Mouse (Mus musculus) right cerebral cortex, postnatal 10 days (tissue): ENCODE results near the gene Duox1.
A peak's percentile ranks its signal among the peaks of the same experiment; 100 is the strongest.

Experiments used
- DNase-seq, 2 experiments: peaks; one replicate each; pipeline ENCODE4 v3.0.0; 2021; ENCODE audit warnings: low spot score in 2 of 2

The Duox1 gene

GRCm38 (mm10) chr2:122354191-122354929 lies 38.9 kb downstream of the Duox1 start:
- peak in 1 of 2 experiments; percentile 32 for DNase-seq

- DNase-seq: no peak
Measured at GRCm38 (mm10) chr2:122355389-122355788, 39.9 kb downstream of the Duox1 start.

- DNase-seq: no peak
Measured at GRCm38 (mm10) chr2:122356187-122356586, 40.7 kb downstream of the Duox1 start.

DNA sequence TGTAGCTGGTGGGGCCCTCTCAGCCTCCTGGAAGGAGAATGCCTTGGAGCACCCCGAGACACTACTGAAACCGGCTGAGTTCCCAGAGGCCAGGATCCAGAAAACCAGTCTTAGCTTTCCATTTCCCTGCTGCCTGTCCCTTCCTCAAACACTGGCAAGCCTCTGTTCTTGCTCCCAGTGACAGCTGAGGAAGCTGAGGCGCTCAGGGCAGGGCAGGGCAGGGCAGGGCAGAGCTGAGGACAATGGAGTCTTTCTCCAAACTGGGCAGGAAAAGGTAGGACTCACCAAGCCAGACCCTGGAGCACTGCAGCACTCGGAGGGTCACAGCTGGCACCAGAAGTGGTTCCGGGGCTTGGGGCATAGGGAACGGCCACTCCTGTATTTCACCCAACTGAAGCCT lies 44.8 kb downstream of the Duox1 start:
- no peak for DNase-seq

GRCm38 (mm10) chr2:122361181-122361580 lies 45.7 kb downstream of the Duox1 start:
- DNase-seq: no peak

GRCm38 (mm10) chr2:122361868-122362621 lies 46.6 kb downstream of the Duox1 start:
- peak in 1 of 2 experiments; percentile 29 for DNase-seq

DNA sequence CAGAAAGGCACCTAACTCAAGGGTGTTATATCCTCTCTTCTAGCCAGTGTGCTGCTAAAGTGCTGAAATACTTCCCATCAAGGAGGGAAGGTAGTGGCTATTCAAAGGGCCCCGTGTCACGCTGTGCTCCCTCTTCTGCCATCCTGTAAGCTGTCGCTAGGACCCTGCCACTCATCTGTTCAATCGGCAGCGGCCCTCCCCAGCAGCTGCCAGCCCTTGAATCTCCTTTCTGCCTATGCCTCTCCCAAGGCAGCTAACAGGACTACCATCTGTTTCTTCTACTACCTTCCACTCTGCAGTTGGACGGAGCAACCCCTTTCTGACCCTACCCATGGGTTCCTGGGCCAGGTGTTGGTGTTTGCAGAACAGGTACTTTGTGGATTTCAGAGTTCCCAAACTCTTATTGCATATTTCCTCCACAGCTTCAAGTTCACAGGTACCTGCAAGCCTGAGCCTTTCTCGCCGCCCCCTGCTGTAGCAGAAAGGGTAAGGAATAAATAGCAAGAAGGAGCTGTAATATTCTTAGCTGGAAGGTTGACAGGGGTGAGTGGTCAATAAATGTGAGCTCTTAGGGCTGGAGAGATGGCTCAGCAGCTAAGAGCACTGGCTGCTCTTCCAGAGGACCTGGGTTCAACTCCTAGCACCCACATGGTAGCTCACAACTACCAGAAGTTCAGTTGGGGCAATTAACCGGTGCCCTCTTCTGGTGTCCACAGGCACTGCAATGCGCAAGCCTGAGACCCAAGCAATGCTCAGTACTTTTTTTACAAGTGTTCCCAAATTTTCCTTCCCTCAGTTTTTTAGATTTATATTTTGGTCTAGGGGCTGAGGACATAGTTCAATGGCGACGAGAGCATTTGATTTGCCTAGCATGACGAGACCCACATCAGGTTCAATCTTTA lies 47.4 kb downstream of the Duox1 start:
- DNase-seq: no peak

DNA sequence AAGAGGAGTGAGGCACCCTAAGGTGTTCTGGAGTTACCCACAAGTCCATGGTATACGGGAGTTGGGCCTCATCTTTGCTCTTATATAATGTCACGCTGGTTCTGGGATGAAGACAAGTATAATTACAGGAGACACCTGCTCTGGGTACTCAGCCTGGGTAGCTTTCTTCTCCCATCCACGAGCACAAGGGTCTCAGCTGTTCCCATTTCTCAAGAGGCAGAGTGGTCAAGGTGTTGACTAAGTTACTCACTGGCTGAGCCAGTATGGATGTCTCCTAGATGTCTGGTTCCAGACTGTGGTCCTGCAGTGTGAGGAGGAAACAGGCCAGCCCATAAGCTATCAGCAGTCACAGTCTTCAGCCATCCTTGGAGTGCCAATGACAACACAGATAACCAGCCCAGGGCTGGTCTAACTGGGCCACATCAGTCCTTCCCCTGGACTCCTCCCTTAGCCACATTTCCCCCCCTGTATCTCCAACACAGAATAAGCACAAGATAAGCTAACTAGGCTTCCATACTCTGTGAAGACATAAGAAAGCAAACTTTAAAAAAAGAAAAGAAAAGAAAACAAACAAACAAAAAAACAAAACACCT lies 49.0 kb downstream of the Duox1 start:
- no peak for DNase-seq

DNA sequence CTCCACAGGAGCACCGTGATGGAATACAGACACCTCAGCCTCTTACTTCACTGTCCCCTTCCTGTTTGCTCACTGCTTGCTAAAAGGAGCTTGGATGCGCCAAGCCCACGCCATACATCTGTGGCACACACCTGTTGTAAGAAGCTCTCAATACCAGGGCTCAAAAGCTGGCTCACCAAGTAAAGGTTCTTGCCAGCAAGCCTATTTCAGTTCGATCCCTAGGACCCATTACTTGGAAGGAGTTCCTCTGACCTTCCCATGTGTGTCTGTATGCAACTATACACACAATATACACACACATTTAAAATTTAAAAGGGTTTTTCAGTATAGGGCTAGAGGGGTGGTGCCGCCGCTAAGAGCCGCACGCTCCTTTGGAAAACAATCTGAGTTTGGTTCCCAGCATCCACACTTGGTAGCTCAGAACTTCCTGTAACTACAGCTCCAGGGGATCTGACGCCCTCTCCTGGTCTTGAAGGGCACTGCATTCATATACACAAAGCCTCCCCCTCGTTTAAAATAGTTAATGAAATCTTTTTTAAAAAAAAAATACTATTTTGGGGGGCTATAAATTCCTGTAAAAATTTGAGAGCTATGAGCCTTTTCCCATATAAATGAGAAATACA lies 49.9 kb downstream of the Duox1 start:
- no peak for DNase-seq

GRCm38 (mm10) chr2:122366039-122366438 lies 50.6 kb downstream of the Duox1 start:
- DNase-seq: peak in 1 of 2 experiments; percentile 38

- peak in 1 of 2 experiments; percentile 31 for DNase-seq
Measured at GRCm38 (mm10) chr2:122366706-122367105, 51.2 kb downstream of the Duox1 start.

DNA sequence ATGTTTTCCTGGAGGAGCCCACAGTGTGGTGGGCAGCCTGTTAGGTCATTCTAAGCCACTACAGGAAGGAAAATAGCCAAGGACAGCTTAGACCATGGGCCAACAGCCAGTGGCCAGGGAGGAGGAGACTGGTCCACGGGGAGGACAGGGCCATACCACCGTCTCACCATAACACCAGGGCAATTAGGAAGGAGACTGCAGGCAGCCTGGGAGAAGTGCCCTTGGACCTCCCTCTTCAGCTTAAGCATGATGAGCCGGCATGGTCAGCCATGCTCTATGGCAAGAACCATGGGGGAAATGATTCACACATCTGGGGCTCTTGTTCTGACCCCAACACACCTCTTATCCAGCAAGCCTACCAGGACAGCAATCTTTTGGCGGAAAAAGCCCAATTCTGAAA lies 51.7 kb downstream of the Duox1 start:
- DNase-seq: no peak

DNA sequence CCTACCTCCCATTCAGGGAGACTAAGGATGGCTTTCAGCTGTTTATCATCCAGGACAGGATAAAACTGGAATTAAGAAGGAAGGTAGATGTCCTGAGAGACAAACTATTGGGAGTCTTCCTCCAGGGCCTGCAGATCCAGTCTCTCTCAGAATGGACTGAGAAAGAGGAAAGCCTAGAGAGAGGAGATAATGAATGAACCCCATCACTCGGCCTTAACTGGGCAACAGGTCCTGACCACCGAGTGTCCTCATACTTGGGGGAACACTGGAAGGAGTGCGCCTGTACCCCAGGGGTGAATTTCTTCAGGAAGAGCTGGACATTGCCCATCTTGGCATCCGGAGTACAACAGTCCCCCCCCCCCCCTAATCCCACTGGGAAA lies 52.2 kb downstream of the Duox1 start:
- no peak for DNase-seq

GRCm38 (mm10) chr2:122368081-122368971 lies 52.9 kb downstream of the Duox1 start:
- DNase-seq: peak; percentile 38 to 64

DNA sequence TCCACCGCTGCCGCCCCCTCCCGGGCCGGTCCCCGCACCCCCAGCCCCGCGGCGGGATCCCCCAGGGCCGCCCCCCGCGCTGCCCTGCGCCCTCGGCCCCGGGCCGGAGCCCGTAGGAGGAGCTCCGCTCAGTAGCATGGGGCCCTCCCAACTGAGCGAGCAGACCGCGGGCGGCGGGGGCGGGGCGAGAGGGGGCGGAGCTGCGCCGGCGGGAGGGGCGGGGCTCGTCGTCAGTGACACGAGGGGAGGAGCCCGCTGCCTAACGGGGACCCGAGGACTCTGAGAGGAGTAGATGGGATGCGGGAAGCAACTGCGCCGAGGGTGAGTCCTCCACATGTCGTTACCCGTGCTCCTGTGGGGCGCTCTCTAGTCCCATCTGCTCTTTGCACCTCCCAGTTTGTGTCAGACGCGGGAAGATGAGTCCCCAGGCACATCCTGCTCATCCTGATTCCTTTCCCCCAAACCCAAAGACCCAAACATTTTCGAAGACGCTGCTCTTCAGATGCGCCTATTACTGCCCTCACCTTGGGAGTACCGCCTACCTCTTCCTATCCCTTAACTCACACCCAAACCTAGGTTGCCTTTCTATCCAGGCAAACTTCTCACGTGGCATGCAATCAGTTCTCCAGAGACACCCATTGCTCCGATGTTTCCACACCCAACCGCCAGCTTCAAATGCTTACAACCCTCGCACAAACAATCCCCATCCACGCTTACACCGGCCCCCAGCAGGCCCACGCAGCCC lies 53.7 kb downstream of the Duox1 start, which contains the start of gene Shf:
Gene Shf (minus strand): TSS at position 168 of the 745 bp plus-strand sequence.
- peak; percentile 93 to 94 for DNase-seq

GRCm38 (mm10) chr2:122370101-122370750 lies 54.8 kb downstream of the Duox1 start:
- peak in 1 of 2 experiments; percentile 25 for DNase-seq

- DNase-seq: no peak
Measured at GRCm38 (mm10) chr2:122372067-122372466, 56.6 kb downstream of the Duox1 start.

GRCm38 (mm10) chr2:122372541-122372940 lies 57.1 kb downstream of the Duox1 start:
- DNase-seq: no peak

GRCm38 (mm10) chr2:122374012-122374411 lies 58.5 kb downstream of the Duox1 start:
- DNase-seq: no peak
